Mouse (Mus musculus) megakaryocyte-erythroid progenitor cell, adult 5-6 weeks (primary cell): ENCODE results near the gene Slc26a10. TPM values are rescaled to one million over a fixed set of nuclear protein-coding genes. Genes with fewer than 3 reads are reported as not detected.
A peak's percentile ranks its signal among the peaks of the same experiment; 100 is the strongest.

ENCODE experiments used
- ATAC-seq: replicated peaks from 2 replicates; pipeline ENCODE4 v1.8.0; 2016; ENCODE audit warnings: mild to moderate bottlenecking, inconsistent platforms; ENCODE audit not compliant: severe bottlenecking, poor library complexity, low FRiP score, low TSS enrichment
- total RNA-seq, 2 experiments: library from RNA; stranded (forward) in 1 of 2; stranded (reverse) in 1 of 2; fragments of 200-1000, 215-1000 nt in 1 of 2; fragments of >200 nt in 1 of 2; fragmentation: Nextera tagmentation in 1 of 2; gene quantifications; 2 replicates each; pipeline ENCODE4 v1.2.3; 2014 to 2017

Slc26a10 gene
- total RNA-seq, 2 experiments from 2014 or later, result 1.8 TPM; not detected in 1

DNA sequence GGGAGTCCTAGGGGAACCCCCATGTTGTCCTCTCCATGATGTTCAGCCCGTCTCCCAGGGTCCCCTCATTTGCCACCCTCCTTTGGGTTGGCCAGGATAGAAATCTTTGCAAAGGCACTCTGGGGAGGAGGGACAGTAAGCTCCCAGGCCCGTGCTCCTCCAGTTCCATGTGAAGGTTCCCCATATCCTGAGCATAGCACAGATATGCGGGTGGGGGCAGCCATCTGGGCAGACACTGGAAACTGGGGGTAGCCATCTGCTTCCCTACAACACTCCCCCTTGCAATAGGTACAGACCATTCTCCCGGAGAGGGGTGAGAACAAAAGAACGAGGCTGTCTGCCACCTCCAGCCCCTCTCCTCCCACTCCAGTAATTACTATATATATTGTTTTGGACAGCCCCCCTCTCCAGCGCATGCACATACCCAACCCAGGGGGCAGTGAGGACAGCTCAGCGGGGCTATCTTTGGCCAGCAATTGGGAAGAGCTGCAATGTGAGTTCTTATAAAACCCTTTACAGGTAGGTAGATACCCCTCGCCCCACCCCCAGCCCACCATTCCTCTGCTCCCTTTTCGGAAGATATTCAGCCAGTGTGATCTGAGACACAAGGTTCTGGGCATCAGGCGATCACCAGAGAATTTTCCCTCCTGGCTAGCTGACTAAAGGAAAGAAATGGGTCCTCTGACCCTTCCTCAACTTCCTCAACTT lies 7.1 kb upstream of the Slc26a10 start:
- ATAC-seq, result no peak

DNA sequence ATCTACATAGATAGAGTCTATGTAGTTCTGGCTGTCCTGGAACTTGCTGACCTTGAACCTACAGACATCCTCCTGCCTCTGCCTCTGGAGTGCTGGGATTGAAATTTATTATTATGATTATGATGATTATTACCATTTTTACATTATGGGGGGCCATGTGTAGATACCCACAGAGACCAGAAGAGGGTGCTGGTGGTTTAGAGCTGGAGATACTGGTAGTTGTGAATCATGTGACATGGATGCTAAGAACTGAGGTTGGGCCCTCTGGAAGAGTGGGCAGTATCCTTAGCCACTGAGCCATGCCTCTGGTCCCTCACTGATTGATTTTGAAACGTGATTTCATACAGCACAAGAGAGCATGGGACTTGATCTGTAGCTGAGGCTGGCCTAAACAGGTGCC lies 6.0 kb upstream of the Slc26a10 start:
- ATAC-seq, result no peak

DNA sequence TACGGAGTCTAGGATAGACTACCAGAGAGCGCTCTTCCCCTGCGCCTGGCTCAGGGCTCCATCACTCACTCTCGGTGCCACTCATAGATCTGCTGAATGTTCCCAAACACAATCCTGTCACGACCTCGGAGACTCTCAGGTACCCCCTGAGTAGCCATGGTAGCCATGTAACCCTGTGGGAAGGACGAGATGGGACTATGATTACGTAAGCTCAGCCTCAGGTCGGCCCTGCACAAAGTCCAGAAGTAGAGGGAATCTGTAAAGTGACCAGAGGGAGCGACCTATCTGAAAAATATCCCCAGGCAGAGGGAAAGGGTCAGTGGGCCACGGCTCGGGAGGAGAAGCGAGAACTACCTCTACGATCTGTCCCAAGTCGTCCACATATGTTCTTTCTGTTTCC lies 5.1 kb upstream of the Slc26a10 start:
- no peak for ATAC-seq

DNA sequence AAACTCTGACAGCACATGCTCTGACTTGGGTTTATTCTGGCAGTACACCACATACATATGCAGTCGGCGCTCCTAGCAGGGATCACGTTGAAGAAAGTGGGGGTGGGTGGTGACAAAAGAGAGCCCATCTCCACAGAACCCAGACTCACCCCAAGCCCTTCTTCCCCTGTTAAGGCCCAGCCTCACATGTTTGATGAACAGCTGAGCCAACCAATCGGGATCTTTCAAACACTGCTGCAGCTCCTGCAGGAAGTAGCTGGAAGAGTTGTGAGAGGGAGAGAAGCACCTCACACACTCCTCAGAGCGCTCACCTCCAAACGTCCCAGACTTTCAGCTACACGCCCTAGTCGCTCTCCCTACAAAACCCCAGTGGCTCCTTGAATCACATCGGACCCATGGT lies 4.7 kb upstream of the Slc26a10 start:
- no peak for ATAC-seq

GRCm38 (mm10) chr10:127183759-127184158 lies 3.3 kb upstream of the Slc26a10 start:
- ATAC-seq, result 0 out of 2 replicates have a peak, but pooled peaks have one; percentile 19

DNA sequence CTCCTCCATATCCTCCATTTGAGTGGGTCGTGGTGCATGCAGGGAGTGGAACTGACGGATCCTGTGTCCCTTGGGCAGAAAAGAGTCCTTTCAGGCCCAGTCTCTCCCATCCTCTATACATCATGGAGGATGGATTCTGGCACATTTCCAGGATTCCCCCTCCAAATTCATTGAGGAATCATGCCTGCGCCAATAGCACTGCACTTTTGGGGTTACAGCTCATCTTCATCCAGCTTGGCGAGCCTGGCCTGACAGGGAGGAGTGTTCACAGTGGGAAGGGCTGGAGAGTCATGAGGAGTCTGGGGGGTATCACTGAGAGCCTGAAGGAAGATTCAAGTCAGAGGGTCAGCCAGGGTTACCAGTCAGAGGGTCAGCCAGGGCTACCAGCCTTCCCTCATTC lies 2.2 kb upstream of the Slc26a10 start:
- ATAC-seq, result no peak

DNA sequence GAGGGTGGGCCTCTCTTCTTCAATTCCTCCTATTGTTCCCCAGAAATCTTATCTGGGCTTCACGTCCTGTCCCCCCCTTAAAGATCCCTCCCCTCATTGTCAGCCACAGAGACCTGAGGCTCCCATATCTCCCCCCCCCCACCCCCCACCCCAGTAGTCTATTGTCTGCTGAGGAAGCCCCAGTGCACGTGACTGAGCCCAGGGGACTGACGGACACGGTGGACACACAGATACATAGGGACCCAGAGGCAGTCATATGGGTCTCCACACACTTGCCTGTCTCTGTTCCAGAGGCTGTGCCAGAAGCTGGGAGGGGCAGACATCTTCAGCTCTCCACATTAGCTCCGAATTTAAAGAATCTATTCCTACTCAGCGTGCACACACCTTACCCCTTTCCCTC lies 1.1 kb upstream of the Slc26a10 start:
- no peak for ATAC-seq

GRCm38 (mm10) chr10:127180695-127181047 lies 226 bp upstream of the Slc26a10 start:
- no peak for ATAC-seq

DNA sequence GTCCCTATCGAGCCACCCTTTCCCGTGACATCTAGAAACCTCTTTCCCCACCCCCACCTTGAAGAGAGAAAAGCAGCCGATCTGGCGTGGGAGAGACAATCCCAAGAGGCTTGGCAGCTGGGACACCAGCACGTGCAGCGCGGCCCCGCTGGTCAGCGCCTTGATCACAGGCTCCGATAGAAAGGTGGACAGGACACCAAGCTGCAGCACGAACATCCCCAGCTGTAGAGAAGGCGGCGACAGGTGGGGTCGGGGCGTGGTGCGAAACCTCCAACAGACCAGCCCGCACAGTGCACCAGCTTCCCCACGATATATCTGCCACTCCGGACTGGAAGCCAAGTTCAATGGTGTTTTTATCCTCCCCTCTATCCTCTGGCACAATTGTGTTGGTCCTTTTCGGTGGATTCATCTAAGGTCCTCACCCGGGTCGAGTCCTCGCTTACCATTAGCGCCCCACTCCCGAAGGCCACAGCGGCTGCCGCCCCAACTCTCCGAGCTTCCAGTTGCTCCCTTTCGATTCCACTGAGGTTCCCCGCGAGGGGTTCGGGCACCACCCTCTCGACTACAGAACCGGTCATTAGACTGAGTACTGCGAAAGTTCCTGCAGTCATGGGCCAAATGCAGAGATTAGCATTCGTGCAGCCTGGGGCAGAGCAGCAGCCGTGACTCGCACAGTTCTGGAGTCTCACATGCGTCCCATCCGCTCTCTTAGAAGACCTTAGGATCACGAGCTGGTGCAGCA lies 2.0 kb downstream of the Slc26a10 start:
- ATAC-seq, result peak; percentile 16; the same call in 1 of the 2 replicates

- peak; percentile 59 for ATAC-seq
Measured at GRCm38 (mm10) chr10:127177719-127178118, 2.7 kb downstream of the Slc26a10 start.

- ATAC-seq, result no peak
Measured at GRCm38 (mm10) chr10:127177235-127177634, 3.2 kb downstream of the Slc26a10 start.

DNA sequence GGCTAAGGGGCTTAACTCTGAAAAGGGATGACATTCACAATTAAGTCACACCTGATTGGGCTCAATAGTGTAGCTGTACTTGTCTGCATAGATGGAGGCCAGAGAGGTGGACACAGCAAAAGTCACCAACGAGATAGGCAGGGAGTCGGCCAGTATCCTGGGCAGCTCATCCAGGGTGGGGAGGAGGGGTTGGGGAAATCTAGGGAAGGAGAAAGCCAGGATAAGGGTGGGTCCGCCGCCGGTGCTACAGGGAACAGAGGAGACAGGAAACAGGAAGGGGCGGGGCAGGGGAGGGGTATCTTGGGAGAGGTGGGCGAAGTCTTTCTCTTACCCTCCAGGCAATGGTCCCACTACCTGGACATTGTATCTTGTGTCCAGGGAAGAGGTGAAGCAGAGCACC lies 3.7 kb downstream of the Slc26a10 start:
- no peak for ATAC-seq

DNA sequence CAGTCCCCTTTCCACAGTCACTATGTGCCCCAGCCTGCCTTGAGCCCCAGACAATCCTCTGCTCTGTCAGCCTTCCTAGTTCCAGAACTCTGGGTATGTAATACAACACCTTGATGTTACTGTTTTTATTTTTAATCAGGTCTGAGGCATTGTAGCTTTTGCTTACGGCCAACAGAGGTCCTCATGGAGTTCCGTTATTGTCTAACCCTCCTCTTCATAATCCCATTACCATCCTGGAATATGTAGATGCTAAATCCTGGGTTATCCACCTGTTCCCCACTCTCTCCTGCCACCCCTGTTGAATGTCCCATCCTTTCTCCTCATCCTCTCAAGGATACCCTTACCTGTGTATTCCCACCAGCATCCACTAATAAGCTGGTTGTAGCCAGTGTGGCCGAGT lies 4.2 kb downstream of the Slc26a10 start:
- no peak for ATAC-seq

GRCm38 (mm10) chr10:127174170-127174569 lies 6.3 kb downstream of the Slc26a10 start:
- ATAC-seq, result no peak

DNA sequence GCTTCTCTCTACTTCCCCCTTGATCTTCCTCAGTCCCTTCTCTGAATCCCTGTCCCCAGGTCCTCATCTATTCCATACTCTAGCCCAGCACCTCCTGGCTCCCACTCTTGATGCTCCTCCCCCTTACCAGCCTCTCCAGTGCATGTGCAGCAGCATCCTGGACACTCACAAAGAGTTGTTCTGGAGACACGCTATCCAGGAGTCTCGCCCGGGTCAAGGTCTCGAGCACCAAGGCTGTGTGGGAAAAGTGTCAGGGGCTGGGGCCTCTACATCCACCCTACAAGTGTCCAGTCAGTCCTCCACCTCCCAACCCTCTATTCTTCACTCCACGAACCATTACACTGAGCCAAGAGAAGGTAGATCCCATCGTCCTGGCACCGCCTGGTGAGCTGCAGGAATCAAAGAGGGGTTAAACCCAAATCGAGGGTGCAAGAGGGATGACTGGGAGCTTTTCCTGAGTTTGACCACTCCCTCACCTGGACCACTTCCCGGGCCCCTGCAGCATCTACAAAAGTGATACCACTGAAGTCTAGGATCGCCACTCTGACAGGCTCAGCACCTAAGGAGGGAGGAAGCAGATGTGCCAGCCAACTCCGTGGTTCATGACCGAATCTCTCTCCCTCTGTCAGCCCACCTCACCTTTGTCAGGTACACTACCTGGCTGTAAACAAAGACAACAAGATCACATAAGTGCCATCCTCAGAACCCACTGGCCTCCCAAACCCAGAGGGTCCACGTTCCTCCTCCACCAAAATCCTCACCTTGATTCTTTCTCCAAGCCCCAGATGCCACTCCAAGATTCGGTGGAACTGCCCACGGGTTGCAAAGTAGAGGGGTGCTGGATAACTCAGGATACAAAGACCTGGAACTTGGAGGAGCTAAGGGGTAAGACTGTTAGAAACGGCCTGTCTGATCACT lies 7.0 kb downstream of the Slc26a10 start:
- ATAC-seq, result no peak

- ATAC-seq, result no peak
Measured at GRCm38 (mm10) chr10:127171631-127172200, 8.7 kb downstream of the Slc26a10 start.

DNA sequence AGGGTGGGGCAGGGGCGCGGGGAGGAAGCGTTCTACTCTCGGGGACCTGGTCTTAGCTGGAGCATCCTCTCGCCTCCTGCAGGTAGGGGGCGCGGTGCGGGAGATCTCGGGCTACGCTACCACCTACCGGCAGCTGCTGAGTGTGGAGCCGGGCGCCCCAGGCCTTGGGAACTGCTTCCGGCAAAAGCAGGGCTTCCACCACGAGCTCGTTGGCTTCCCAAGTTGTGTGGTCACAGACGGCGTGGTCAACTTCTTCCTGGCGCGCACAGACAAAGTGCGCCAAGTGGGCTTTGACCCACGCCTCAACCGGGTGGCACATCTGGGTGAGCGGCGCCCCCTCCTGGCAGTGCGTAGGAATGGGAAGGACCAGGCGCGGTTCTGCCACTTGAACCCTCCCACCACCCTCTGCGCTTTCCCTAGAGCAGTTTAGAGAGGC lies 9.6 kb downstream of the Slc26a10 start:
- ATAC-seq, result peak; percentile 70

DNA sequence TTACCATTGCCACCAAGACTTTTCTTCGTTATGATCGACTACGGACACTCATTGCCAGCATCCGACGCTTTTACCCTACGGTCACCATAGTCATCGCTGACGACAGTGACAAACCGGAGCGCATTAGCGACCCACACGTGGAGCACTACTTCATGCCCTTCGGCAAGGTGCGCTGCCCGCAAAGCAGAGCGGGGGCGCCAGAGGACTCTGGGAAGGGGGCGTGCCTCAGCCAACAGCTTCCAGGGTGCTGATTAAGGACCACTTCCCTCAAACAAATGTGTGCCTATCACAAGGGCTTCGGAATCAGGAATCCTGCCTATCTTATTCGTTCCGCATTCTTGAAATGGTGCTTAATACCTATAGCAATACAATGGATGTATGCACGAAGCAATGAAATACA lies 10.4 kb downstream of the Slc26a10 start:
- ATAC-seq, result no peak

DNA sequence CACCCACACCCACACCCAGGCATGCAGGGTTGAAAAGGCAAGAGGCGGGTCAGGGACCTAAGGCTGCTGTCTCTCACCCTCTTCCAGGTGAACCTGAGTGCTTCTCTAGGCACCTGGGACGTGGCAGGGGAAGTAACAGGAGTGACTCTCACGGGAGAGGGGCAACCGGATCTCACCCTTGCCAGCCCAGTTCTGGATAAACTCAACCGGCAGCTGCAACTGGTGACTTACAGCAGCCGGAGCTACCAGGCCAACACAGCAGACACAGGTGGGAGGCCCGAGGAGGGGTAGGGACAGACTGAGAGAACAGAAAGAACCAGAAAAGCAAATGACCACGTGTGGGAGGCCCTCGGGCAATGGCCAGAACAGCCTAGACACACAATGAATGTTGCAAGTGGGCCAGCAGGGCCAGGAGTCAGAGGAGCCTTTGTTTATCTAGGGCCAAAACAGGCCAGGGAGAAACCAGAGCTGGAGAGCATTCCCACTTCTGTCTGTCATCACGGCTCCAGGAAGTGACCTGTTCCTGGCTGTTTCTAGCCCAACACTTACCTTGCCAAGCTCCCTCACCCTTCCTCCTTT lies 12.7 kb downstream of the Slc26a10 start:
- ATAC-seq, result no peak
